Mouse (Mus musculus) stomach, embryonic 14.5 days (tissue): Measurements from ENCODE around the gene Mylk3. TPM values are rescaled to one million over a fixed set of nuclear protein-coding genes. Genes with fewer than 3 reads are reported as not detected.

ENCODE experiments used
- ATAC-seq: fragments of 200-750 bp; cut with Nextera tagmentation; 2 replicates; pipeline ENCODE4 v1.8.0; 2017; ENCODE audit warnings: low read depth, moderate TSS enrichment; ENCODE audit not compliant: insufficient number of reproducible peaks, insufficient read depth, low FRiP score
- H3K27ac ChIP-seq: fragments of 300-500 bp; sonication (generic); 2 replicates; pipeline ENCODE4 v1.5.1; 2014; ENCODE audit warnings: mild to moderate bottlenecking, low read length, moderate library complexity, mixed read lengths
- H3K27me3 ChIP-seq: fragments of 300-500 bp; sonication (generic); 2 replicates; pipeline ENCODE4 v1.6.1; 2014; ENCODE audit warnings: low read length, control low read depth, mixed read lengths; ENCODE audit not compliant: control insufficient read depth, insufficient read depth
- H3K36me3 ChIP-seq: fragments of 300-500 bp; sonication (generic); 2 replicates; pipeline ENCODE4 v1.6.1; 2014; ENCODE audit warnings: mild to moderate bottlenecking, control low read depth, low read length, moderate library complexity, mixed read lengths; ENCODE audit not compliant: control insufficient read depth, insufficient read depth
- H3K4me1 ChIP-seq: fragments of 300-500 bp; sonication (generic); 2 replicates; pipeline ENCODE4 v1.6.1; 2014; ENCODE audit warnings: low read length, control low read depth, mixed read lengths; ENCODE audit not compliant: control insufficient read depth, insufficient read depth
- H3K4me2 ChIP-seq: fragments of 300-500 bp; sonication (generic); replicated peaks from 2 replicates; pipeline ENCODE4 v1.6.1; 2014; ENCODE audit warnings: low read depth, low read length, control low read depth
- H3K4me3 ChIP-seq: fragments of 300-500 bp; sonication (generic); 2 replicates; pipeline ENCODE4 v1.5.1; 2014; ENCODE audit warnings: low read depth, low read length, control low read depth
- H3K9ac ChIP-seq: fragments of 300-500 bp; sonication (generic); replicated peaks from 2 replicates; pipeline ENCODE4 v1.6.1; 2014; ENCODE audit warnings: low read depth, mild to moderate bottlenecking, control low read depth, low read length, moderate library complexity, mixed read lengths
- H3K9me3 ChIP-seq: fragments of 300-500 bp; sonication (generic); 2 replicates; pipeline ENCODE4 v1.6.1; 2016; ENCODE audit warnings: low read depth, low read length, control low read depth; ENCODE audit not compliant: control insufficient read depth
- WGBS: fragments of 180-500 bp; shearing (Covaris S2); extraction: QIAGEN DNeasy Blood & Tissue Kit; methylation state at CpG from one replicate; pipeline ENCODE4 v1.1.7; 2014; 5-methylcytosine and 5-hydroxymethylcytosine counted together
- polyA plus RNA-seq: library from polyadenylated mRNA; unstranded; fragments of >200 nt; fragmentation: Nextera tagmentation; extraction: Ambion mirVana; gene quantifications from 2 replicates; pipeline ENCODE4 v1.2.1, GENCODE M21; 2014

The Mylk3 gene
- polyA plus RNA-seq, 1 experiment from 2014 or later, result 0.55 TPM

GRCm38 (mm10) chr8:85321981-85322380, 64.2 kb downstream of the Mylk3 start:
- H3K27me3 ChIP-seq, result no peaks in the 10 kb centered on the region
- no peak overlapping the region for H3K27ac ChIP-seq
- no peak overlapping the region for H3K4me2 ChIP-seq
- no peak for ATAC-seq
- no peaks in the 10 kb centered on the region for H3K4me1 ChIP-seq
- no peaks in the 10 kb centered on the region for H3K36me3 ChIP-seq
- H3K9me3 ChIP-seq, result no peaks in the 10 kb centered on the region
- 78% methylated on average over 15 of the region's 15 CpGs for WGBS
- H3K9ac ChIP-seq, result no peak overlapping the region
- H3K4me3 ChIP-seq, result no peak overlapping the region

DNA sequence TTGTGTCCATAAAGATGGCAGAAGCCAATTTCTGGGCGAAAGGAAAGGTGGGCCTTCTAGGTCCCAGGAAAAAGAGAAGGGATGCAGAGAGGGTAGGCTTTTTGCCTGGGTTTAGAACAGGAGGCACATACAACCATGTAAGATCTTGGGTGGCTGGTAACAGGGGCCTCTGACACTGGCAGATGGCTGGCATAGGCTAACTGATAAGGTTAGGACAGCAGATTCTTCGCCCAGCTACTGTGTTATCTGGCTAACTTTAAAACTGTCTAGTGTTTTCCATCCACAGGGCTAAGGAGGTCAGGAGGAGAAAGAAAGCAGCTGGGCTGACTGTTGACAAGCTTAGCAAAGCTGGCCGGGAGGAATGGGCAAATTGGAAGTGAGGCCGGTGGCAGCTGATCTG, 67.6 kb downstream of the Mylk3 start:
- H3K4me2 ChIP-seq, result no peak overlapping the region
- peak; percentile 75; the same call in 1 of the 2 replicates for ATAC-seq
- no peaks in the 10 kb centered on the region for H3K4me1 ChIP-seq

GRCm38 (mm10) chr8:85313036-85313435, 73.1 kb downstream of the Mylk3 start:
- Histone ChIP-seq H3K4me3 (no peak overlapping the region), H3K4me1 (no peaks in the 10 kb centered on the region), H3K9ac (no peak overlapping the region), H3K4me2 (no peak overlapping the region), H3K27me3 (no peaks in the 10 kb centered on the region), H3K9me3 (no peaks in the 10 kb centered on the region), H3K36me3 (peaks cover 6% of the 10 kb centered on the region), H3K27ac (no peak overlapping the region)
- 80% methylated on average over 3 of the region's 3 CpGs for WGBS
- no peak for ATAC-seq

More for the DNA sequence above, 67.6 kb downstream of the Mylk3 start:
- Histone ChIP-seq H3K27me3 (no peaks in the 10 kb centered on the region), H3K27ac (no peak overlapping the region), H3K9ac (no peak overlapping the region), H3K36me3 (no peaks in the 10 kb centered on the region), H3K9me3 (no peaks in the 10 kb centered on the region), H3K4me3 (no peak overlapping the region)
- 90% methylated on average over 4 of the region's 4 CpGs for WGBS

DNA sequence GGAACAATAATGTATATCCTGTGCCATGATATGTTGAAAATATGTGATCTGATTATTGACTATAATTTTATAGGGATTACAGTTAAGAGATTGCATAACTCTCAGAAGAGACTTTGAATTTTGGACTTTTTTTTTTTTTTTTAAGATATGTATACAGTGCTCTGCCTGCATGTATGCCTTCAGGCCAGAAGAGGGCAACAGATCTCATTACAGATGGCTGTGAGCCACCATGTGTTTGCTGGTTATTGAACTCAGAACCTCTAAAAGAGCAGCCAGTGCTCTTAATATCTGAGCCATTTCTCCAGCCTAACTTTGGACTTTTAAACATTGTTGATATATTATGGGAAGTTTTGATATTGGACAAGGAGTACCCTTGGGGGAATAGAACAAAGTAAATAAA, 74.4 kb downstream of the Mylk3 start:
- Histone ChIP-seq H3K27ac (no peak overlapping the region), H3K27me3 (no peaks in the 10 kb centered on the region), H3K4me3 (no peak overlapping the region), H3K9me3 (no peaks in the 10 kb centered on the region), H3K4me1 (no peaks in the 10 kb centered on the region), H3K4me2 (no peak overlapping the region), H3K36me3 (peaks cover 17% of the 10 kb centered on the region), H3K9ac (no peak overlapping the region)
- ATAC-seq, result no peak

GRCm38 (mm10) chr8:85308564-85308963, 77.6 kb downstream of the Mylk3 start:
- Histone ChIP-seq H3K9me3 (no peaks in the 10 kb centered on the region), H3K27ac (no peak overlapping the region), H3K4me1 (no peaks in the 10 kb centered on the region), H3K36me3 (peaks cover 37% of the 10 kb centered on the region), H3K4me3 (no peak overlapping the region), H3K9ac (no peak overlapping the region), H3K4me2 (no peak overlapping the region), H3K27me3 (no peaks in the 10 kb centered on the region)
- 85% methylated on average over 2 of the region's 2 CpGs for WGBS
- ATAC-seq, result no peak

- H3K9ac ChIP-seq, result no peak overlapping the region
- H3K36me3 ChIP-seq, result peaks cover 49% of the 10 kb centered on the region
- H3K4me2 ChIP-seq, result no peak overlapping the region
- H3K4me3 ChIP-seq, result no peak overlapping the region
- H3K27me3 ChIP-seq, result no peaks in the 10 kb centered on the region
- ATAC-seq, result no peak
- H3K4me1 ChIP-seq, result peaks cover 8% of the 10 kb centered on the region
- no peaks in the 10 kb centered on the region for H3K9me3 ChIP-seq
- H3K27ac ChIP-seq, result no peak overlapping the region
- WGBS, result 86% methylated on average over 5 of the region's 5 CpGs
These were observed 82.6 kb downstream of the Mylk3 start for GRCm38 (mm10) chr8:85303531-85303930.

GRCm38 (mm10) chr8:85302931-85303330, 83.2 kb downstream of the Mylk3 start:
- 84% methylated on average over 3 of the region's 3 CpGs for WGBS
- Histone ChIP-seq H3K9me3 (no peaks in the 10 kb centered on the region), H3K9ac (no peak overlapping the region), H3K4me3 (no peak overlapping the region), H3K27me3 (no peaks in the 10 kb centered on the region), H3K4me1 (peaks cover 8% of the 10 kb centered on the region), H3K4me2 (no peak overlapping the region), H3K36me3 (peaks cover 43% of the 10 kb centered on the region), H3K27ac (no peak overlapping the region)
- ATAC-seq, result no peak

DNA sequence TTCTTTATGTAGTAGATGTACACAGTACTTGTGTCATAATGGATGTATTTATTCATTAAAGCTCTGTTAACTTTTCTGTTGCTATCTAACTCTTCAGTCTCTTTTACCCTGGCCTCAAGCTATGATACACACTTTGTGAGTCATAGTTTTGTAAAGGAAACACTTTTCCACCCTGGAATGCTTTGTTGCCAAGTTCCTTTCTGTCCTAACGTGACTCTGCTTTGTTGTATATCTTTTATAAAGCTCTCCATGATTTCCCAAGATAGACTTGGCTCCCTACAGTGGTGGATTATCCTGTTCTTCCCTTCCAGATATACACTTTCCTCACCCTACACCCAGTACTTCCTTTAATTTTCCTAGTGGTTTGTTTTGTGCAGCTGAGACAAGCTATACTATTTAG, 84.2 kb downstream of the Mylk3 start:
- no peak for ATAC-seq
- peaks cover 8% of the 10 kb centered on the region for H3K4me1 ChIP-seq
- H3K27me3 ChIP-seq, result no peaks in the 10 kb centered on the region
- H3K9me3 ChIP-seq, result no peaks in the 10 kb centered on the region
- H3K4me3 ChIP-seq, result no peak overlapping the region
- H3K27ac ChIP-seq, result no peak overlapping the region
- no peak overlapping the region for H3K4me2 ChIP-seq
- WGBS, result 38% methylated on average over 1 of the region's 1 CpGs
- peaks cover 34% of the 10 kb centered on the region for H3K36me3 ChIP-seq
- no peak overlapping the region for H3K9ac ChIP-seq

- Histone ChIP-seq H3K36me3 (peaks cover 17% of the 10 kb centered on the region), H3K4me1 (peaks cover 8% of the 10 kb centered on the region), H3K9ac (peak within 1 kb of the TSS; percentile 76), H3K27ac (peak within 1 kb of the TSS; percentile 91), H3K27me3 (no peaks in the 10 kb centered on the region), H3K4me2 (peak within 1 kb of the TSS; percentile 65), H3K9me3 (no peaks in the 10 kb centered on the region), H3K4me3 (peak within 1 kb of the TSS; percentile 69)
- ATAC-seq, result peak; percentile 99
- under 1% methylated on average over 63 of the region's 63 CpGs for WGBS
These were observed 86.6 kb downstream of the Mylk3 start, which contains the start of the genes Orc6 and Vps35 for GRCm38 (mm10) chr8:85299434-85300077. Gene Orc6 (plus strand): TSS chr8:85299632. Gene Vps35 (minus strand): TSS chr8:85299802.
